Mouse (Mus musculus) bone marrow macrophage, adult 2 months (primary cell): ENCODE measurements at regions not wholly inside any gene's neighbourhood (a gene's known extent, or its start where the extent isn't known, plus 50 kb on each side); places are given as distances from the start of the nearest gene placed in this dataset.

Experiments
- CTCF ChIP-seq: IDR thresholded peaks from 2 replicates; pipeline ENCODE4 v1.5.1; 2012; ENCODE audit warnings: low read depth, mild to moderate bottlenecking, low read length, moderate library complexity
- POLR2A ChIP-seq: IDR thresholded peaks from 2 replicates; pipeline ENCODE4 v1.6.1; 2012; ENCODE audit warnings: mild to moderate bottlenecking, low read depth, low read length, borderline replicate concordance

DNA sequence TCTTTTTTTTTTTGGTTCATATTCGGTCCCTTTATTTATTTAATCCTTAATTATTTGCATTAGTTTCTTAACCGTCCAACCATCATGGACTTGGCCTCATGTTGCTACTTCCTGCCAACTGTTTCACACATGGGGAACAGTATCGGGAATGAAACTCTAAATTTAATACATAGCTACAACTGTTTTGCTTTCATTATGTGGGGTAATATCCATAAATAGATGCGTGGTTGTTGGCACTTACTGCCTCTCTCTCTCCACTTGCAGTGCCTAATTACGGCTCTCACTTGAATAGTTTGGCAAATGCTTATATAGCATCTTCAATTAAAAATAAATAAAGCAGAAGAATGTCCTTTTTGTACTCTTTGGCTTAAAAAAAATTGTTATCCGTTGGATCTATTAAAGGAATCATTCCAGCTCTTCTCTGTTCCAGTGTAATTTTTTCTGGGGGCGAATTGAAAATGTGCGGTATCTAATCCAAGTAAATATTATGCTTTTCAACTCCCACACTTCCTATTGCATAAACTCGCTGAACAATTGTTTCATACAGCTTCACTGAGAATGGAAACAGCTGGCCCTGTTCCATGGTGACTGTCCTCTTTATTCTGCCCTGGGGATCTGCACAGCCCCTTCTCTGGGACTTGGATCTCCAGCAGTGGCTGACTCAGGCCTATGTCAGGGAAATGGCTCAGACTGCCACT is 534.4 kb upstream of the Adamts16 start:
- no peak for TF ChIP-seq CTCF
- TF ChIP-seq POLR2A: no peak
